Mouse (Mus musculus): ENCODE measurements at regions not wholly inside any gene's neighbourhood (a gene's known extent, or its start where the extent isn't known, plus 50 kb on each side); places are given as distances from the start of the nearest gene placed in this dataset.
"Not testable (repeated sequence)": the region's sequence is repeated elsewhere in the genome, so short reads cannot be mapped to it uniquely, and the experiment has no call there.

DNA sequence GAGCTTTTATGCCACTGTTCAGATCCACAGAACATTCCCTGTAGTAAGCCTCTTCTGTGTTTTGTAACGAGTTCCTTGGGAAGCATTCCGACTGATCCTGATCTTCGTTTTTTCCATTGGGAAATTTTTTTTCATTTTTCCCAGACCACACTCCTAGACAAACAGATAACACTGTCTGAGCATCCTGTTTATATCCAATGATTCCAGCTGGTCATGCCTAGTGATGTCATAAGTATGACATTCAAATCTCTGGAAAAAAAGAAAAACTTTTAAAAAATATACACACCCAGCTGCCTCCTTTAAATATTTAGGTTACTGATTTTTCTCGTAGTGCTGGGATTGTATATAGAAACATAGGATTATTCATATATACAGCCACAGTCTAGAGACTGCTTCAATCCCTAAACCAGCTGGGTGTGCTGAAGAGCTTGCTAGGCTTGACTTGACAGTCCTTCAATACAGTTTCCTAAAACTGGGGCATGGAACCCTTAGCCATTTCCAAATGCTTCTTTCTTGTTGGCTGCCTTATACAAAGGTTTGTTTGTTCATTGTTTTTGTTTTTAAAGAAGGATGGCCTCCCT, 116.0 kb upstream of the Ghr start:
- no peaks in the 10 kb centered on the region for H3K27me3 ChIP-seq
- ChIA-PET POLR2A (no interaction called here), CTCF (interaction anchor here (0.9 kb wide), 1 partner anchor 9 kb away, joined by 3 read pairs; no protein-coding TSS in a partner anchor)
- DNase-seq (ENCODE audit: low read depth, low spot score) (no peak), ATAC-seq (no peak)
- TF ChIP-seq CTCF (IDR thresholded peaks at IDR 0.05) = no peak
- in situ Hi-C loops (cut with MboI; ENCODE audit: low pct_unique_long_range_greater_than_20kb) = no loop called here

GRCm38 (mm10) chr15:3685254-3685653, 102.0 kb upstream of the Ghr start:
- no peaks in the 10 kb centered on the region for H3K27me3 ChIP-seq
- in situ Hi-C loops (cut with MboI; ENCODE audit: low pct_unique_long_range_greater_than_20kb) = no loop called here

DNA sequence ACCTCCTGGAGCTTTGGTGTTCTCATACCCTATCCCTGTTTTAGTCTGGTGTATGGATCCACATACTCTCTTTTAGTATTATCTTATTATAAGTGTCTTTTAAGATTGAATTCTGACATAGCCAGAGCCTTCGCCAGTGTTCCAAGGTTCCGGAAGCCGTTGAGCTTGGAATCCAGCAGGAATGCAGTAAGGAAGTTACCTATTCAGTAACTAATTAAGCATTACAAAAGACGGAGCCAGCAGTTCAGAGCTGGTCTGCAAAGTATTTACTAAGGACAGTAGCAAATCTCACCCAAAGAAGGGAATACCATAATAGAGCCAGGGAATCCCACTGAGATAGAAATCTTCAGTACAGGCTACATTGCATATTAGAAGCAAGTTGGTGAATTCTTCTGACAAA, 93.7 kb upstream of the Ghr start:
- CTCF ChIA-PET; POLR2A ChIA-PET; in situ Hi-C loops (cut with MboI; ENCODE audit: low pct_unique_long_range_greater_than_20kb); DNase-seq (ENCODE audit: low read depth, low spot score); H3K27me3 ChIP-seq; ATAC-seq: not testable (repeated sequence)

More at GRCm38 (mm10) chr15:3685254-3685653, 102.0 kb upstream of the Ghr start:
- no peak for DNase-seq (ENCODE audit: low read depth, low spot score)
- TF ChIP-seq CTCF (IDR thresholded peaks at IDR 0.05) = no peak
- no peak for ATAC-seq
- CTCF ChIA-PET = no interaction called here
- POLR2A ChIA-PET = no interaction called here

DNA sequence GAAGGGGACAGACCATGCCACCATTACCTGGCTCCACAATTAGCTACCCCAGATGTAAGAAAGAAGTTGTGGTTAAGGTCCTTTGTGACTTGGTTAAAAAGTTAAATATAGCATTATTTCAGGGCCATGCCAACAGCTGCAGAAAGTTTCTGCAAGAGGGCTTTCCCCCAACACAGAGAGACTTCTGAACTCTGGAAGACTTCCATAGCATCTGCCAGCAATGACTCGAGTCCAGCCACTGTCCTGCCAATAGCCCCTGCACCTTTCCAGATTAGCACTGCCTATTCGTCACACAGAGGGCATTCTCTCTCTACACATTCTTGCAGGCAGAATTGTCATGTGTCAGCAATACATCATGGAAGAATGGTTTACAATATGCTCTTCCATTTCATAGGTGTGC, 89.3 kb upstream of the Ghr start:
- in situ Hi-C loops (cut with MboI; ENCODE audit: low pct_unique_long_range_greater_than_20kb) = no loop called here
- ATAC-seq (no peak), DNase-seq (ENCODE audit: low read depth, low spot score) (no peak)
- CTCF ChIA-PET = no interaction called here
- TF ChIP-seq CTCF (IDR thresholded peaks at IDR 0.05) = no peak
- POLR2A ChIA-PET = no interaction called here
- no peaks in the 10 kb centered on the region for H3K27me3 ChIP-seq

DNA sequence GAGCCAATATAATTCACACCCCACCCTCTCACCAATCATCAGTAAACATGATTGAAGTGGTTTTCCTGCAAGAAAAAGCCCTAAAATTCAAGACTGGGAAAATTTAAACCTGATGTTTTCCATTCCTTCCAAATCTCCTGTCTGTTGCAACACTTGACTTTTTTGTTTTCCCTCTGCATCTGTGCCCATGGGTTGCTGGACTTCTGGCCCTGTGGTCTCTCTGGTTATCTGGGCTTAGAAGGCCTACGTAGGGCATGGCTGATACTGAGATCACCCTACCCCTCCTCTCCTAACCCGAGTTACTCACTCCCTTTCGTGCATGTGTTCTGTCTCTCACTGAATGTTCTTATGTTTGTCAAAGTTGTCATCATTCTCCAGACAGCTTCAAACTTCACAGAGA, 87.9 kb upstream of the Ghr start:
- TF ChIP-seq CTCF (IDR thresholded peaks at IDR 0.05) = no peak
- H3K27me3 ChIP-seq = no peaks in the 10 kb centered on the region
- DNase-seq (ENCODE audit: low read depth, low spot score) (no peak), ATAC-seq (no peak)
- ChIA-PET CTCF (no interaction called here), POLR2A (no interaction called here)
- in situ Hi-C loops (cut with MboI; ENCODE audit: low pct_unique_long_range_greater_than_20kb) = no loop called here

DNA sequence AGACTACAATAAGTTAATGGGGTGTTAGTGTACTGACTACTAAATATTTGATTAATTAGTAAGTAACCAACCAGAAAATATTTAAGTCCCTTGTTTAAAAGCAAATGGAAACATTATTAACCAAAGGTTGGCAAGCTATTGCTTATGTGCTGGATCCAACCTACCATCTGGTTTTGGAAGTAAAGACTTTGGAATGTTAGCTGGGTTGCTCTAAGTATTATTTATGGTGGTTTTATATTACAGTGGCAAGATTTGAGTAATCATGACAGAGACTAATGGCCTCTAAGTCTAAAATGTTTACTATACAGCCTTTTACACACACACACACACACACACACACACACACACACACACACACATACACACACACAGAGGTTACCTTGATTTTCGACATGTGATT, 86.1 kb upstream of the Ghr start:
- ChIA-PET CTCF (interaction anchor here (1.0 to 1.6 kb wide), 2 partner anchors 9 to 14 kb away, joined by 3 to 4 read pairs; no protein-coding TSS in a partner anchor), POLR2A (no interaction called here)
- DNase-seq (ENCODE audit: low read depth, low spot score) (no peak), ATAC-seq (no peak)
- in situ Hi-C loops (cut with MboI; ENCODE audit: low pct_unique_long_range_greater_than_20kb) = no loop called here
- no peak for TF ChIP-seq CTCF (IDR thresholded peaks at IDR 0.05)
- no peaks in the 10 kb centered on the region for H3K27me3 ChIP-seq

DNA sequence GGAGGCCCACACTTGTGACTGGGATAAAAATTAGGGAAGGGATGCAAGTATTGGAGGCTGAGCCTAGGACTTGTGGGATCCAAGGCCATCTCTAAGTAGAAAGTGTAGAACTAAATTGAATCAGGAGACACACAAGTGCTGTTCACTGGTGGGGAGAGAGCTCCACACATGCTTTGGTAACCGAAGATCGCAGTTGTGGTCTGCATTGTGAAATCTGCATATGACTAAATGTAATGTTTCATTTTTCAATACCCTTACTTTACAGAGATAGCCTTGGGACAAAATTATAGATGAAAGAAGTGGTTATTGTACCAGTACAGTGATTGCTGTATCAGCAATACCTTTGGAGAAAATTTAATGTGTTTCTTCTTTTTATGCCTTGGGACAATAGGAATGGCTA, 85.6 kb upstream of the Ghr start:
- H3K27me3 ChIP-seq = no peaks in the 10 kb centered on the region
- DNase-seq (ENCODE audit: low read depth, low spot score) = no peak
- in situ Hi-C loops (cut with MboI; ENCODE audit: low pct_unique_long_range_greater_than_20kb) = no loop called here
- ChIA-PET CTCF (interaction anchor here (1.6 kb wide), 1 partner anchor 13 kb away, joined by 3 read pairs; no protein-coding TSS in a partner anchor), POLR2A (no interaction called here)
- TF ChIP-seq CTCF (IDR thresholded peaks at IDR 0.05) = no peak
- ATAC-seq = no peak

DNA sequence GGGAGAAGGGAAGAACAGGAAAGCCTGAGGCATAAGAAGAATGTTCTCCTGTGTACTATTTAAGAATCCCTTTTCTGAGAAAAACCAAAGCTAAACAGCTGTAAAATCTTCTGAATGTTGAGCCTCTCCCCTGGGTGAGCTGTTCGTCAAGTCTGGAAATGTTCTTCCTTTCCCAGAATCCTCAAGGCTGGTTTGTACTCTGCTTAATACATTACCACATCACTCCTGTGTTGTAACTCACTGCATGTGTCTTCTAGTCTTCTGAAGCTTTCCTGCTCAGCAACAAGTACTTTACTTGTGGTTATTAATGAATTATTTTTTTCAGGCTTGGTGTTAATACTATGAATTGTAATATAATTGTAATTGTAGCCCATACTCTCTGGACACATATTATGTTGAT, 65.4 kb upstream of the Ghr start:
- ChIA-PET POLR2A (no interaction called here), CTCF (no interaction called here)
- DNase-seq (ENCODE audit: low read depth, low spot score) (no peak), ATAC-seq (no peak)
- H3K27me3 ChIP-seq = no peaks in the 10 kb centered on the region
- no peak for TF ChIP-seq CTCF (IDR thresholded peaks at IDR 0.05)
- in situ Hi-C loops (cut with MboI; ENCODE audit: low pct_unique_long_range_greater_than_20kb) = no loop called here

- no peaks in the 10 kb centered on the region for H3K27me3 ChIP-seq
- ChIA-PET CTCF (no interaction called here), POLR2A (no interaction called here)
- no peak for ATAC-seq
- in situ Hi-C loops (cut with MboI; ENCODE audit: low pct_unique_long_range_greater_than_20kb) = no loop called here
- no peak for TF ChIP-seq CTCF (IDR thresholded peaks at IDR 0.05)
- no peak for DNase-seq (ENCODE audit: low read depth, low spot score)
Observed at GRCm38 (mm10) chr15:3640091-3640490, 56.8 kb upstream of the Ghr start.

All from Patski (cell line).